Mouse (Mus musculus) 416B (cell line): ENCODE data around the gene Espnl.

ENCODE experiments used
- DNase-seq: peaks from one replicate; pipeline ENCODE4 v3.0.0; 2011; ENCODE audit warnings: low read depth

Gene Espnl

DNA sequence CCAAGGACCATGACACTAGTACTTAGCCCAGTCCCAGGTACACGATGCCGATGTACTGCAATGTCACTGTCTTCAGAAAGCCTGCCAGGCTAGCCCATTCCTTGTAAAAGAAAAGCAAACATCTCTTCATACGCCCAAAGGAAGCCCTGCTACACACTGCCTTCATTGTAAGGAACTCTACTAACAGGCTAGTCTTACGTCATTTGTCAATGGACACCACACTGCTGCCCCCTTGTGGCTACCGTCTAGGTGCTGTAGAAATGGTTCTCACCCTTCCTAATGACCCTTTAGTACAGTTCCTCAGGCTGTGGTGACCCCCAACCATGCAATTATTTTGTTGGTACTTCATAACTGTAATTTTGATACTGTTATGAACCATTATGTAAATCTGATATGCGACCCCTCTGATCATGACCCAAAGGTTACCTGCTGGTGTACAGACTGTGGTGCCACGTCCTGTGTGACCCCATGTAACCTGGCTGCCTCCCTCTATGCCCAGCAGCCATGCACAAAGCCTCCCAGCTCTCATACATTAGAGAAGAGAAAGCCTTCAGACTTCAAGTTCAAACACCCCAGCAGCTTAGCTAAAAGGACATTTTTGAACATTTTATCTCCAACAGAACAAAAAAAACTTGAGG lies 58.7 kb downstream of the Espnl start:
- DNase-seq: peak; percentile 84

DNA sequence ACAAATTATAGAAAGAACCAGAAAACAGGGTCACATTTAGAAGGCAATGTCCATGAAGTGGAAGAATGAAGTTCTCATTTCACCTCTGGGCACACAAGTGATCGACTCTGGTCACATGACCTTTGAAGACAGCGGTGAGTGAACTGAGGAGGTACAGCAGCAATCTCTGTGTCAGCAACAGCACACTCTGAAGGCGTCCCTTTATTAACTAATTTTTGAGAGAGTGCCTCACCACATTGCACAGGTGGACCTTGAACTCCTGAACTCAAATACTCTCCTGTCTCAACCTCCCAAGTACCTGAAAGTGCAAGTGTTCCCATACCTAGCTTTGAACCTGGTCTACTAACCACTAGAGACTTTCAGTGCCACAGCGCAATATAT lies 59.2 kb downstream of the Espnl start:
- no peak for DNase-seq

DNA sequence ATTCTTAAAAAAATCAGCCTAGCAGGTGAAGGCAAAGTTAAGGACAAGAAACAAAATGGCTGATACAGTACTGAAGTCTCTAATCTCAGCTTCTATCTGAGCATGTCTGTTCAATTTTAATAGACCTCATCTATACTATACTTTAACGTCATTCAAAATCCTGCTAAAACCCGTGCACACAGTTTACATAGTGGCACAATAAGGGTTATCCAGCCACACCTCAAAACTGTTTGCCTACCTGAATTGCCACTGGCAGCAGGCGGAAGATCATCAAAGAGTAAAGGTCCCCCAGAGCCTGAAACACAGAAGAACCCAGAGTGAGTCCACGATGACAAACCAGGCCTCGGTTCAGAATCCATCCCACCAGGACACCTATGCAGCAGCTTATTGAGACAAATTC lies 68.5 kb downstream of the Espnl start:
- DNase-seq: no peak

DNA sequence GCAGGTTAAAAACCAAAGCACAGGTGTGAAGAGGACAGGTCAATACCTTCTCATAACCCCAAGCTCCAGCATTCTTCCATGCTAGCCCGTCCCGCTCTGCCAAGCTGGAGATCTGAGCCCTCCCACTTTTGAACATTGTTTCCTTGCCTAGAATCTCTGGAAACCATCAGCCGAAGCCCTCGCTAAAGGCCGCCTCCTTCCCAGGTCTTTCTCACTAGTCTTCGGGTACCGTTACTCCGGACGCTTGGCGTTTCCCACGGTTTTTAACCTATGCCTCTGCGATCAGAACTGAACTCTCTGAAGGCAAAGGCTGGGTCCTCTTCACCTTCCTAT lies 76.0 kb downstream of the Espnl start:
- DNase-seq: no peak
